Mouse (Mus musculus) splenic B cell, adult 2 months (primary cell): Measurements from ENCODE around the gene Myh2.

ENCODE experiments used
- DNase-seq: peaks from one replicate; pipeline ENCODE4 v3.0.0-alpha.2; 2011; ENCODE audit warnings: low read depth, low spot score
- H3K27me3 ChIP-seq: 2 replicates; pipeline ENCODE4 v1.6.1; 2012; ENCODE audit warnings: mild to moderate bottlenecking, low read length, moderate library complexity, mixed read lengths; ENCODE audit not compliant: control insufficient read depth, poor library complexity, insufficient read depth, severe bottlenecking
- H3K36me3 ChIP-seq: 2 replicates; pipeline ENCODE4 v1.6.1; 2012; ENCODE audit warnings: mild to moderate bottlenecking, low read length, moderate library complexity, mixed read lengths; ENCODE audit not compliant: control insufficient read depth, poor library complexity, insufficient read depth, severe bottlenecking

Myh2 gene

GRCm38 (mm10) chr11:67170727-67171126, at the start of gene Myh2:
TSS of gene Myh2 (plus strand) at chr11:67171027.
- H3K36me3 ChIP-seq: no peaks in the 10 kb centered on the region
- H3K27me3 ChIP-seq: no peaks in the 10 kb centered on the region
- no peak for DNase-seq

GRCm38 (mm10) chr11:67124943-67125342, 45.9 kb upstream of the Myh2 start:
- DNase-seq: no peak
- H3K36me3 ChIP-seq: no peaks in the 10 kb centered on the region
- no peaks in the 10 kb centered on the region for H3K27me3 ChIP-seq

GRCm38 (mm10) chr11:67125361-67125760, 45.5 kb upstream of the Myh2 start:
- Histone ChIP-seq H3K36me3 (no peaks in the 10 kb centered on the region), H3K27me3 (no peaks in the 10 kb centered on the region)
- no peak for DNase-seq

GRCm38 (mm10) chr11:67133526-67133925, 37.3 kb upstream of the Myh2 start:
- DNase-seq: no peak
- Histone ChIP-seq H3K36me3 (no peaks in the 10 kb centered on the region), H3K27me3 (no peaks in the 10 kb centered on the region)

- no peaks in the 10 kb centered on the region for H3K27me3 ChIP-seq
- no peaks in the 10 kb centered on the region for H3K36me3 ChIP-seq
- no peak for DNase-seq
Observed at GRCm38 (mm10) chr11:67134654-67135053, 36.2 kb upstream of the Myh2 start.

GRCm38 (mm10) chr11:67135532-67135931, 35.3 kb upstream of the Myh2 start:
- no peak for DNase-seq
- Histone ChIP-seq H3K36me3 (no peaks in the 10 kb centered on the region), H3K27me3 (no peaks in the 10 kb centered on the region)

GRCm38 (mm10) chr11:67139556-67139955, 31.3 kb upstream of the Myh2 start:
- no peaks in the 10 kb centered on the region for H3K27me3 ChIP-seq
- no peak for DNase-seq
- H3K36me3 ChIP-seq: no peaks in the 10 kb centered on the region

- DNase-seq: no peak
- Histone ChIP-seq H3K36me3 (no peaks in the 10 kb centered on the region), H3K27me3 (no peaks in the 10 kb centered on the region)
Observed at GRCm38 (mm10) chr11:67140175-67140574, 30.7 kb upstream of the Myh2 start.

GRCm38 (mm10) chr11:67141031-67141430, 29.8 kb upstream of the Myh2 start:
- Histone ChIP-seq H3K27me3 (no peaks in the 10 kb centered on the region), H3K36me3 (no peaks in the 10 kb centered on the region)
- no peak for DNase-seq

GRCm38 (mm10) chr11:67142047-67142446, 28.8 kb upstream of the Myh2 start:
- Histone ChIP-seq H3K36me3 (no peaks in the 10 kb centered on the region), H3K27me3 (no peaks in the 10 kb centered on the region)
- DNase-seq: no peak

- no peaks in the 10 kb centered on the region for H3K36me3 ChIP-seq
- no peak for DNase-seq
- H3K27me3 ChIP-seq: no peaks in the 10 kb centered on the region
Observed at GRCm38 (mm10) chr11:67143065-67143464, 27.8 kb upstream of the Myh2 start.

- H3K27me3 ChIP-seq: no peaks in the 10 kb centered on the region
- no peaks in the 10 kb centered on the region for H3K36me3 ChIP-seq
- peak; percentile 16 for DNase-seq
Observed at GRCm38 (mm10) chr11:67143863-67144498, 26.8 kb upstream of the Myh2 start.

- no peaks in the 10 kb centered on the region for H3K36me3 ChIP-seq
- peak; percentile 25 for DNase-seq
- H3K27me3 ChIP-seq: no peaks in the 10 kb centered on the region
Observed at GRCm38 (mm10) chr11:67144559-67145265, 26.1 kb upstream of the Myh2 start.

GRCm38 (mm10) chr11:67145482-67146408, 25.1 kb upstream of the Myh2 start:
- H3K27me3 ChIP-seq: no peaks in the 10 kb centered on the region

More at GRCm38 (mm10) chr11:67145482-67146408, 25.1 kb upstream of the Myh2 start:
- DNase-seq: no peak
- no peaks in the 10 kb centered on the region for H3K36me3 ChIP-seq
